Mouse (Mus musculus): Measurements from ENCODE around the gene Ccnc. TPM values are rescaled to one million over a fixed set of nuclear protein-coding genes. Genes with fewer than 3 reads are reported as not detected.
"Not testable (repeated sequence)": the region's sequence is repeated elsewhere in the genome, so short reads cannot be mapped to it uniquely, and the experiment has no call there.

Ccnc gene
- polyA plus RNA-seq, 1 experiment from 2014 or later, result 38.0 TPM

GRCm38 (mm10) chr4:21687783-21688702 is 39.5 kb upstream of the Ccnc start:
- peaks cover 8% of the 10 kb centered on the region for H3K4me1 ChIP-seq
- H3K4me2 ChIP-seq, result peak overlapping the region; percentile 90
- H3K36me3 ChIP-seq, result no peaks in the 10 kb centered on the region
- H3K9ac ChIP-seq, result no peak overlapping the region
- peak; percentile 50; the same call in 1 of the 2 replicates for ATAC-seq (ENCODE audit: insufficient read depth, low FRiP score, low read depth)
- peak overlapping the region; percentile 49 for H3K4me3 ChIP-seq (replicated peaks)
- H3K9me3 ChIP-seq, result no peaks in the 10 kb centered on the region
- peaks cover 79% of the 10 kb centered on the region for H3K27me3 ChIP-seq (replicated peaks)
- WGBS, result 2% methylated on average over 51 of the region's 51 CpGs
- H3K27ac ChIP-seq, result no peak overlapping the region

- ATAC-seq (ENCODE audit: insufficient read depth, low FRiP score, low read depth), result 0 out of 2 replicates have a peak, but pooled peaks have one; percentile 18
- no peaks in the 10 kb centered on the region for H3K9me3 ChIP-seq
- H3K9ac ChIP-seq, result no peak overlapping the region
- peaks cover 8% of the 10 kb centered on the region for H3K4me1 ChIP-seq
- under 1% methylated on average over 64 of the region's 64 CpGs for WGBS
- peak overlapping the region; percentile 90 for H3K4me2 ChIP-seq
- no peaks in the 10 kb centered on the region for H3K36me3 ChIP-seq
- peaks cover 77% of the 10 kb centered on the region for H3K27me3 ChIP-seq (replicated peaks)
- no peak overlapping the region for H3K27ac ChIP-seq
- peak overlapping the region; percentile 49 for H3K4me3 ChIP-seq (replicated peaks)
Measured at GRCm38 (mm10) chr4:21688703-21689200, 38.7 kb upstream of the Ccnc start.

GRCm38 (mm10) chr4:21689492-21689941 is 38.0 kb upstream of the Ccnc start:
- H3K4me2 ChIP-seq, result peak overlapping the region; percentile 90; the same call in 1 of the 2 replicates

GRCm38 (mm10) chr4:21690221-21690620 is 37.3 kb upstream of the Ccnc start:
- Histone ChIP-seq H3K4me1 (peaks cover 8% of the 10 kb centered on the region), H3K27ac (no peak overlapping the region)

More at GRCm38 (mm10) chr4:21689492-21689941, 38.0 kb upstream of the Ccnc start:
- Histone ChIP-seq H3K4me3 (replicated peaks) (0 out of 2 replicates have a peak overlapping the region, but pooled peaks have one; percentile 5), H3K4me1 (peaks cover 8% of the 10 kb centered on the region), H3K27me3 (replicated peaks) (peaks cover 69% of the 10 kb centered on the region), H3K9me3 (no peaks in the 10 kb centered on the region), H3K27ac (no peak overlapping the region), H3K36me3 (no peaks in the 10 kb centered on the region), H3K9ac (no peak overlapping the region)
- ATAC-seq (ENCODE audit: insufficient read depth, low FRiP score, low read depth), result no peak
- under 1% methylated on average over 18 of the region's 18 CpGs for WGBS

GRCm38 (mm10) chr4:21695638-21696254 is 31.8 kb upstream of the Ccnc start:
- no peak for ATAC-seq (ENCODE audit: insufficient read depth, low FRiP score, low read depth)
- Histone ChIP-seq H3K27me3 (replicated peaks) (peaks cover 18% of the 10 kb centered on the region), H3K4me3 (replicated peaks) (no peak overlapping the region), H3K27ac (no peak overlapping the region), H3K4me1 (no peaks in the 10 kb centered on the region), H3K9ac (no peak overlapping the region), H3K4me2 (no peak overlapping the region), H3K9me3 (no peaks in the 10 kb centered on the region), H3K36me3 (no peaks in the 10 kb centered on the region)
- WGBS, result 33% methylated on average over 7 of the region's 7 CpGs

More at GRCm38 (mm10) chr4:21690221-21690620, 37.3 kb upstream of the Ccnc start:
- Histone ChIP-seq H3K9ac (no peak overlapping the region), H3K9me3 (no peaks in the 10 kb centered on the region), H3K27me3 (replicated peaks) (peaks cover 62% of the 10 kb centered on the region), H3K36me3 (no peaks in the 10 kb centered on the region), H3K4me2 (no peak overlapping the region), H3K4me3 (replicated peaks) (no peak overlapping the region)
- WGBS, result 8% methylated on average over 7 of the region's 7 CpGs
- no peak for ATAC-seq (ENCODE audit: insufficient read depth, low FRiP score, low read depth)

GRCm38 (mm10) chr4:21705046-21705445 is 22.5 kb upstream of the Ccnc start:
- Histone ChIP-seq H3K4me2 (no peak overlapping the region), H3K4me3 (replicated peaks) (no peak overlapping the region), H3K36me3 (no peaks in the 10 kb centered on the region), H3K27me3 (replicated peaks) (no peaks in the 10 kb centered on the region; the same call in 1 of the 2 replicates), H3K27ac (no peak overlapping the region), H3K9me3 (no peaks in the 10 kb centered on the region), H3K4me1 (no peaks in the 10 kb centered on the region), H3K9ac (no peak overlapping the region)
- no peak for ATAC-seq (ENCODE audit: insufficient read depth, low FRiP score, low read depth)
- 40% methylated on average over 1 of the region's 1 CpGs for WGBS

- H3K4me2 ChIP-seq, result peak overlapping the region; percentile 28
- H3K27ac ChIP-seq, result no peak overlapping the region
- no peaks in the 10 kb centered on the region for H3K36me3 ChIP-seq
- H3K4me1 ChIP-seq, result no peaks in the 10 kb centered on the region
- no peaks in the 10 kb centered on the region for H3K27me3 ChIP-seq (replicated peaks)
- 4% methylated on average over 13 of the region's 13 CpGs for WGBS
- no peak overlapping the region for H3K4me3 ChIP-seq (replicated peaks)
- H3K9ac ChIP-seq, result no peak overlapping the region
- peak; percentile 89 for ATAC-seq (ENCODE audit: insufficient read depth, low FRiP score, low read depth)
- no peaks in the 10 kb centered on the region for H3K9me3 ChIP-seq
Measured at GRCm38 (mm10) chr4:21712147-21712546, 15.4 kb upstream of the Ccnc start.

GRCm38 (mm10) chr4:21722752-21723334 is 4.7 kb upstream of the Ccnc start:
- ATAC-seq (ENCODE audit: insufficient read depth, low FRiP score, low read depth), result no peak

GRCm38 (mm10) chr4:21726912-21727614 is 438 bp upstream of the Ccnc start:
- Histone ChIP-seq H3K4me2 (peak overlapping the region; percentile 72), H3K4me1 (peaks cover 3% of the 10 kb centered on the region; the same call in 1 of the 2 replicates), H3K27me3 (replicated peaks) (no peaks in the 10 kb centered on the region), H3K9ac (no peak overlapping the region), H3K27ac (peak overlapping the region; percentile 86), H3K36me3 (no peaks in the 10 kb centered on the region), H3K4me3 (replicated peaks) (peak overlapping the region; percentile 90), H3K9me3 (no peaks in the 10 kb centered on the region)
- under 1% methylated on average over 22 of the region's 22 CpGs for WGBS
- ATAC-seq (ENCODE audit: insufficient read depth, low FRiP score, low read depth), result no peak

More at GRCm38 (mm10) chr4:21722752-21723334, 4.7 kb upstream of the Ccnc start:
- H3K27me3 ChIP-seq (replicated peaks), result no peaks in the 10 kb centered on the region
- H3K9ac ChIP-seq, result no peak overlapping the region
- H3K27ac ChIP-seq, result no peak overlapping the region
- H3K9me3 ChIP-seq, result no peaks in the 10 kb centered on the region
- H3K4me3 ChIP-seq (replicated peaks), result no peak overlapping the region
- 58% methylated on average over 7 of the region's 7 CpGs for WGBS
- no peaks in the 10 kb centered on the region for H3K4me1 ChIP-seq
- H3K4me2 ChIP-seq, result no peak overlapping the region
- H3K36me3 ChIP-seq, result no peaks in the 10 kb centered on the region

- ATAC-seq (ENCODE audit: insufficient read depth, low FRiP score, low read depth), result no peak
- 0 out of 2 replicates have a peak, but pooled peaks cover 4% of the 10 kb centered on the region for H3K36me3 ChIP-seq
- no peaks in the 10 kb centered on the region for H3K27me3 ChIP-seq (replicated peaks)
- H3K4me3 ChIP-seq (replicated peaks), result no peak overlapping the region
- no peak overlapping the region for H3K9ac ChIP-seq
- H3K4me2 ChIP-seq, result no peak overlapping the region
- H3K9me3 ChIP-seq, result no peaks in the 10 kb centered on the region
- no peaks in the 10 kb centered on the region for H3K4me1 ChIP-seq
- H3K27ac ChIP-seq, result no peak overlapping the region
- 75% methylated on average over 4 of the region's 4 CpGs for WGBS
Measured at GRCm38 (mm10) chr4:21739169-21739568, 11.7 kb downstream of the Ccnc start.

- H3K27ac ChIP-seq; H3K4me1 ChIP-seq; H3K27me3 ChIP-seq (replicated peaks); H3K9ac ChIP-seq; H3K36me3 ChIP-seq; H3K9me3 ChIP-seq; H3K4me2 ChIP-seq; ATAC-seq (ENCODE audit: insufficient read depth, low FRiP score, low read depth); H3K4me3 ChIP-seq (replicated peaks): not testable (repeated sequence)
- 96% methylated on average over 8 of the region's 8 CpGs for WGBS
Measured at GRCm38 (mm10) chr4:21744142-21744541, 16.6 kb downstream of the Ccnc start.
